Mouse (Mus musculus): Measurements from ENCODE around the gene Wwox.

Gene Wwox

DNA sequence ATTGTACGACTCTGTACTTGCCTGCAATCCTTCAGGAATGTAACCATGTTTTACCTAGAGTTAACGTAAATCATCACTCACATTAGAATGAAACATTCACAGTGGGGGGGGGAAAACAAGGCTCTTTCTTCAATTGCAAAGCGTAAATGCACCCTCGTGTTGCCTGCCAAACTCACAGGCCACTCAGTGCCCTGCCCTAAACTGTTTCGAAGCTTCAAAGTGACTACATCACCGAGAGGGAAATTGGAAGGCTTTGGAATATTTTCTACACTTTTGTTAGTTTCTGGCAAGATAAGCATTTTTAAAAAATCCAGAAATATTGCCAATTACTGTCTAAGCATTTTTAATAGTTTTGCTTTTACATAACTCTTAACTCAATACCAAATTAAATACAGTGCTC lies 231.3 kb downstream of the Wwox start:
- no peak for DNase-seq (ENCODE audit: low spot score)

DNA sequence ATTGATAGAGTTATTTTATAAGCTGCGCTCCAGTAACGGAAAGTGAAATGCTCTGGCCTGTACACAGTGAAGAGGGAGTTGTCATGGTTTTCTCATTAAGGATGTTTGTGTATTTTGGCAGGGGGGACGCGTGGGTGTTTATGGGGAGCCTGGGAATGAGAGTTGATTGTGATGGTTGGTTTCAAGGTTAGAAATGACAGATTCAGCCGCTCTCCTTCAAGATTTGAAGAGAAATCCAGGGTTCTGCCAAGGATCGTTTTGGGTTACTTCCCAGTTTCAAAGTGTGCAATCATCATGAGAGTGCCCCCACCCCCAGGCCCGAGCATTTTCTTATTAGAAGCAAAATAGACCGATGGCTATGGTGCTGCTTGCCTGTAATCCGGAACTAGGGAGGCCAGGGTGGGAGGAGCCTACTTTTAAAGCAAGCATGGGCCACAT lies 231.8 kb downstream of the Wwox start:
- no peak for DNase-seq (ENCODE audit: low spot score)

DNA sequence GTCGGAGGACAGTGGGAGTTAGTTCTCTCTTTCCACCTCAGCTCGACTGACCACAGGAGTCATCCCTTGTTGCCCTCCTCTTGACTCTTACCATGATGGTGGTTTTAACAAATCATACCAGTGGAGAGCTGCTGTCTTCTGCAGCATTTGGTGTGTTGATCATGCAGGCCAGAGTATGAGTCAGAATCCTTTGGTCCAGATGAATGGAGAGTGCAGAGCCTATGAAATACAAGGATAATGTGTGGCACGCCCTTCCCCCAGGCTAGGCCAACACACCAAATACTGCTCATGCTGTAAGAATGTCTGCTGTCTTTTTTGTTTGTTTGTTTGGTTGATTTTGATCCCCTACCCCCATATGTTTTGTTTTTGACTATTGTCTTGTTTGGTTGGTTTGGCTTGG lies 234.0 kb downstream of the Wwox start:
- no peak for DNase-seq (ENCODE audit: low spot score)

DNA sequence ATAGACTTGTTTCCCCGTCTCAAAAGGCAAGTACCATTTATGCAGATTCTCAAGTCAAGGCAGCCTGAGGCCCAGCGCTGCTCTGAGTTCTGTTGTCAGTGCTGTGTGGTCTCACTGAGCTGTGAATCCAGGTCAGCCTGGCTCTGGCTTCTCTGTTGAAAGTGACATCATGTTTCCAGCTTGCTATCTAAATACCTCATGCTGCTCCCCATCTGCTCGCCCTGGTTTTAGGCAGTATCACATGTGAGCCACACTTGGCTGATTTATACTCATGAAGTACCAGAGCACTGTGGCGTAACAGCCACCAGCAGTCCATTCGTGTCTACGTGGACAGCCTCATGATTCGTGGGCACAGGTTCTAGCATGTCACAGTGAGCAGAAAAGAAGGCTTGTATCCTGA lies 235.7 kb downstream of the Wwox start:
- DNase-seq (ENCODE audit: low spot score) = no peak

DNA sequence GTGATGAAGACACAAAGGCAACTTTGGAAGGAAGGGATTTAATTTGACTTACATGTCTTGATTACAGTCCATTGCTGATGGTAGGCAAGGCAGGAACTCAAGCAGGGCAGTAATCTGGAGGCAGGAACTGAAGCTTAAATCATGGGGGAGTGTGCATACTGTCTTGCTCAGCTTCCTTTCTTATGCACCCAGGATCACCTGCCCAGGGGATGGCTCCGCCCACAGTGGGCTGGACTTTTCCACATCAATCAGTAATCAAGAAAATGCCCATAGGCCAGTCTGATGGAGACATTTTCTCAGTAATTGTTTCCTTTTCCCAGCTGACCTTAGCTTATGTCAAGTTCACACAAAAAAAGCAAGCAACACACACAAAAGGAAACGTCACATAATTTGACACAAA lies 237.5 kb downstream of the Wwox start:
- DNase-seq (ENCODE audit: low spot score) = no peak

DNA sequence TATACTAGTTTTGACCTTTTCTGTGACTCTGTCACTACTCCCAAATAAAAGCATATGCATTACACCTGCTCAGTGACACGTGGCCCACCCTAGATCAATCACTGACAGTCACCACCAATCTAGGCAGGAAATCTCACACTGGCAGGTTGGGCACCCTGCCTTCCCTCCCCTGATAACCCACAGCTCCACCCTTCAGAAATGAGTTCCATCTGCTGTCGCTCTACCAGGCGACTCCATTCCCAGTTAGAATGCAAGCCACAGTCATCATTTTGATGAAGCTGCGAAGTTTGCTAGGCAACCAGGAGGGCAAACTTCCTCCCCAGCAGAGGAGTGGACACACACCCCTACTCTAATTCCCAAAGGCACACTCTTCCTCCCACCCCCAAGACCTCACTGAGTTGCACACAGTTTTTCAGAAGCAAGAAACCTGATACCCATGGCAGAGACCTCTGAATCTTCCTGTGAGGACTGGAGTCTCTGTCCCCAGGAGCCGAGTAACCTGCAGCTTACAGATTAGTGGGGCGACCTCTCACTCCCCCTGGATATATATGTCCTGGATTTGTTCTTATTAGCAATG lies 238.2 kb downstream of the Wwox start:
- no peak for DNase-seq (ENCODE audit: low spot score)

DNA sequence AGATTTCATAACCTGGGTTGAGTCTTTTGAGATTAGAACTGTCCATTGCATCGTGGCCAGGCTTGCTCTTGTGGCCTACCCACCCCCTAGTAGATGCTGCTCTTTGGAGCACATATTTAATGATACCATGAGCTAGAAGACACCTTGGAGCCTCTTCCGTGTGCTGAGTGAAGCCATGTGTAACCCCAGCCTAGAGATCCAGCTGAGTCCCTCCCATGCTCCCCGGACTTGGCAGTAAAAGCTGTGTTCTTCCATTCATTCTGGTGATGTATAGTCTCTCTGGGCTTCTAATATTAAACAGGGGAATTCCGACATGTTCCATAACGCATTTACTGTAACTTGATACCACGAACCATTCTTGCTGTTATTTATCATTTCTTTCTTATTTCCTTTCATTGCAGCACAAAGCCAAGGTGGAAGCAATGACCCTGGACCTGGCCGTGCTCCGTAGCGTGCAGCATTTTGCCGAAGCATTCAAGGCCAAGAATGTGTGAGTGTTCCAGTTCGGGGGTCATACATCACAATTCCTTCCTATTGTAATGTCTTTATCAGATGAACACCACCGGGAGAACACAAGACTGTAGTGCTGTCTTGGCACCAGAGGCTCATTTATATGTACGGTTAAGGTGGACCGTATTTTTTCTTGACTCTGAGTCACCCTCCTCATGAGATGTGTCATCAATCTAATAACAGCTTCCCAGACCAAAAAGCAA lies 240.1 kb downstream of the Wwox start:
- DNase-seq (ENCODE audit: low spot score) = no peak

DNA sequence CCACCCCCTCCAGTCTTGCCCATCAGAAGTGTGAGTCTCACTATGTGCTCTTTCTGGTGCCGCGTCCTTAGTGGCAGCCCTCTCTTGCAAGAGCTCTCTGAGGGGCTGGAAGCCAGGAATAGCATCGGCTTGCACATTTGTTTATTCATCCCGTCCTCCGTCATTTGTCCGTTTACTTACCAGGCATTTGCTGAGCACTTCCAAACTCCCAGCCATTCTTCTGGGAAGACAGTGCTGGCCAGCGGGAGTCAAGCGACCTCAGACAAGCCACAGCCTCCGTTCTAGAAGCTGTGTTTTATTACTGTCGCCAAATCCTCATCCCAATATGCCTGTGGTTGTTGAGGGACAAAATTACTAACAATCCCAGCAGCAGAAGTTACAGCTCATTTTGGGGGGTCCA lies 241.7 kb downstream of the Wwox start:
- no peak for DNase-seq (ENCODE audit: low spot score)

DNA sequence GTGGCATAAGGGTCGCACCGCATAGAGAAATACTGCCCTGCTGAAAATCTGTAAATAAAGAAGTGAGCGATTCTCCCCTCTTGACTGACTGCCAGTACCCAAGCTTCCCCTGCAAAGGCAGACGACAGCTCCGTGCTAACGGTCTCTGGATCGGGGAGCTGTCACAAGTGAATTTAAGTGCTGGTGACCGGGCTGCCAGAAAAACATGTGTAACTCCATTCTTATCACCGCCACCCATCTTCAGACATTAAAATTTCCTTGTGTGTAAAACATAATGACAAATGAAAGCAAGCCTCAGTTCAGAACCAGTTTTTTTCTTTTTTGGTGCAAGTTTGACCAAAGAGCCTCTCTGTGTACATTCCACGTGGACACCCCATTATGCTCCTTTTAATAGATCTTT lies 242.7 kb downstream of the Wwox start:
- no peak for DNase-seq (ENCODE audit: low spot score)

DNA sequence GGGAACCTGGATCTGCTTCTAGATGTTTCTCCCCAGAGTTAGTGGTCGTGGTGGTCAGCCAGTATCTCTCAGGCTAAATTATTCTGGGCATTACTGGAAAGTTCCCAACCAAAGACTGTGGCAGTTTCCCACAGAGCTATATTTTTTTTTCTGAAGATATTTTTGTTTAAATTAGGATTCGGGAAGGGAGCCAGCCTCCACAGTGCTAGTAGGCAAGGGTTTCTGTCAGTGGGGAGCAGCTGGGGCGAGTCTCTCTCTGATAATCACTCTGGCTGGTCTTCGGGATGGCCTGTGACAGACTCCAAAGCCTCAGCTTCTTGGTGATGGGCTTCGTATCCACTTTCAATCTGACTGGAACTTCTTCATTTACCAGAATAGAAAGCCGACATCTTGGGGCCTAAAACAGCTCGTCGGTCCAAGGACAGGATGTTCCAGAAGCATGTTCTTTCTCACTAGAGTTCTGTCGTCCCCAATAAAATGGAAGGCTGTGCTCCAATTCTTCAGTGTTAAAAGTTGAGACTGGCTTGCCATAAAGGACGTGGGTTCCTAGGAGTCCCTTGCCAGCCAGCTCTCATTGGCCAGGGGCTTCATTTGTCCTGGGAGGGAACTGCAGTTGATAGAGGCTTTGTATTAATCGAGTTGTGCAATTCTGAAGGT lies 244.7 kb downstream of the Wwox start:
- no peak for DNase-seq (ENCODE audit: low spot score)

DNA sequence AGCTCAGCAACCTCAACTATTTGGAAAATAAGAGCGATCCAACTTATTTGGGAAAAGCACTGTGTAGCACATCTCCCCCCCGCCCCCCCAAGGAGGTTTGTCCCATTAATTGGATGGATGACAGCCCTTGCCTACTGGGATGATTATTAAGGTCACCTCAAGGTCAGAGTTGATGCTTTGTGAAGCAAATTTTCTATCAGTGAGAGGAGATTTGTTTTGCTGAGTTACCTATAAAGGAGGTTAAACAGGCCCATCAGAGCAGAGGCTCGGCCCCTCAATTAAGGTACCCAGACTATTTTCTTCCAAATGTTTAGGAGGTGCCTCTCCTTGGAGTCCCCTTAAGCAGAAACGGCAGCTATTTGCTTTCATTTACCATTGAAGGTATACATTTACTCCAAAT lies 247.0 kb downstream of the Wwox start:
- no peak for DNase-seq (ENCODE audit: low spot score)

DNA sequence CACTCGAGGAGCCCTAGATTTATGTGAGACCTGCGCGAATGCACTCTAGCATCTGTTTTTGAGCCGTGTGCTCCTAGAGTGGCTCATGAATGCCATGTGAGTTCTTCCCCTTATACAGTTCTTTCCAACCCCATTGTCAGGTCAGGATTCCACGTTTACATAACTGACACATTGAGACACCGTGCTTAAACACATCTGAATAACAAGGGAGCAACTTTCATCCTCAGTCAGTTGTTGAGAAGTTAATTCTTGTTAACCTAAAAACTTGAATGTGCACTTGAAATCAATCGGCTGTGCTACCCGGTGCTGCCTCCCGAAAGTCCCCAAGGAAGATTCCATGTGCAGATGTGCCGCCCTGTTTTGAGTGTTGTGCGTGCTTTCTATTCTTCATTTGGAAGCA lies 249.3 kb downstream of the Wwox start:
- no peak for DNase-seq (ENCODE audit: low spot score)

DNA sequence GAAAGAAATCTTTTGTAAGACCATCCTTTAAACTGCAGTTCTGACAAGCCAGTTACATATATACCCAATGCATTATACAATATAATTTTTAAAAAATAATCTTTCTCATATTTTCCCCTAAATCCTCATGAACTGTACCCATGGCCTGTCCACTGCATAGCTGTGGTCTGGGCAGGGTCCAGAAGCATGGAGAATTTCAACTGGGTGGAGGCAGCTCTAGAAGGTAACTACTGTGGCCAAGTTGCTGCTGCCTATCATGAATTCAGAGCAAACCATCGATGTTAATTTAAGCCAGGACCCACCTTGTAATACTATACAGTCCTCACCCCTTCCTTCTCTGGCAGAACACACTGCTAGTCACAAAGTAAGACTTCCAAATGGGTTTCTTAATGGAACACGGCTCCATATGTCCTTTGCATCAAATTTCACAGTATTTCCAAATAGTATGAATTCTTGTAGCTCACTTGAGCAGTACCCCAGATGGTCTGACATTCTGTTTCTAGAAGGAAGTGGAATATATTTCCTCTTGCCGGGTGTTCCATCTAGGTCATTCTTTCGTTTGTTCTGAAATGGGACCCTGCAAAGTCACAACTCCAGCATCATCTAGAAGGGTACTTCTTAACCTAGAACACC lies 255.2 kb downstream of the Wwox start:
- DNase-seq (ENCODE audit: low spot score) = no peak

DNA sequence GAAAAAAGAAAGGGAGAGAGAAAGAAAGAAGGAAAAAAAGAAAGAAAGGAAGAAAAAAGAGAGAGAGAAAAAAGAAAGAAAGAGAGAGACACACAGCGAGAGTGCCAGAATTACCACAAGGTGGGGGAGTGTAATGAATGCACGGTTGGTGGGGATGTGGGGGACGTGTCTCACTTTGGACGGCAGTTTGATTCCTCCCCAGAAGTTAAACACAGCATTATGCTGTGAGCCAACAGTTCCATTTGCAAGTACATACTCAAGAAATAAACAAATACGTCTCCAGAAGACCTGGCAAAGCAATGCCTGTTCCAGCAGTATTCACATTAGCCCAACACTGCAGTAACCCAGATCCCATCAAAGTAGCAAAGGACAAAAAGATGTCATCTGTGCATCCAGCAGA lies 264.1 kb downstream of the Wwox start:
- DNase-seq (ENCODE audit: low spot score) = no peak

DNA sequence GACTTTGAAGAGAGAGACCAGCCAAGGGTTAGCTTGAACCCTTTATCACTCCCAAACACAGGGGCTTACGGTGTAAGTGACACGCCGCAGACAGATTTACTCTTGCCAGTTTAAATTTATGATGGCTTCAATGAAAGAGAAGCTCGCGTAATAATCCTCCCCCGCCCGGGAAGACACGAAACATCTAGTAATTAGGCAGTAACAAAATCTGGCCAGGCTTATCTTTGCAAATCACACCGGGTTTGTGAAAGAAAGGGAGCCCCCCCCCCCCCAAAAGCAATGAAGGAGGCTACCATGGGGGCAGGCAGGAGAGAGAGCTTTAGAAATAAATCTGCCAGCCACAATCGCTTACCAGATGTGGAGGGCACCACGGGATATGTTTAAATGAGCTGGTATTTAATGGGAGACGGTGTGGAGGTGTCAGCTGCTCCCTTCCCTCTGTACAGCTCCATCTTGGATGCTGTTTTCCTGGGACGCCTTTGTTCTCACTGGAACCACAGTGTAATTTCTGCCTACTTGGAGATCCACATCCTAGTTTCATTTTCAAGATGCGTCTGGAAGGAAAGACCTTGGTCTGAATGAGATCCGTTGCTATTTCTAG lies 268.2 kb downstream of the Wwox start:
- no peak for DNase-seq (ENCODE audit: low spot score)

DNA sequence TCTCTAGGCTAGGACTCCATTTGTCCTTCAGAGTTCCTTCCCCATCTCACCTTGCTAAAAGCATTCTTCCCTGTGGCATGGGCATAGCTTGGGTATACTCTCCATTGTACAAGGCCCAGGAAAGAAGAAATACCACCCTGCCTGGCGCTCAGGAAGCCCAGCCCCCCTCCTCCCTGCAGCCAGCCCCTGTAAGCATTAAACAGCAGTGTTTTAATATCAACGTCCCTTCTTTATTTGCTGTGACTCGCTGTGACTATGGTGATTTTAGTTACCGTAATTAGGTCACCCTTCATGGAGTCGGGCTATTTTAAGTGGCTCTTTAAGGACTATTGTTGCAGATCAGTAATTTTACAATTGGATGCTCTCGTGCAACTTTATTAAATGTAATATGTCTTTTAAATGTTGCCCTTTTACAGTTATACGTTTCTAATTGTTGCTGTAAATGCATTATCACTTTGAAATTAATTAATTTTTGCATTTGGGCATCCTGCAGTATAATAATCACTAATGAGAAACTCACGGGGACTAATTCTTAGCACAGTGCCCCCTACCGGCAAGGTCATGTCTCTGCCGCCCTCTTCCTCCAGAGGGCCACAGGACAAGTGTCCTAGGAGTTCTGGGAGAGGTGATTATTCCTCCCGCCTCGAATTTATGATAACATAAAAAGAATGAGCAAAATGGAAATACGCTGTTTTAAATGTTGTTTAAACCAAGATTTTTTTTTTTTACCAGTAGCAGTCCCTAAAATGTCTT lies 276.0 kb downstream of the Wwox start:
- DNase-seq (ENCODE audit: low spot score) = no peak

DNA sequence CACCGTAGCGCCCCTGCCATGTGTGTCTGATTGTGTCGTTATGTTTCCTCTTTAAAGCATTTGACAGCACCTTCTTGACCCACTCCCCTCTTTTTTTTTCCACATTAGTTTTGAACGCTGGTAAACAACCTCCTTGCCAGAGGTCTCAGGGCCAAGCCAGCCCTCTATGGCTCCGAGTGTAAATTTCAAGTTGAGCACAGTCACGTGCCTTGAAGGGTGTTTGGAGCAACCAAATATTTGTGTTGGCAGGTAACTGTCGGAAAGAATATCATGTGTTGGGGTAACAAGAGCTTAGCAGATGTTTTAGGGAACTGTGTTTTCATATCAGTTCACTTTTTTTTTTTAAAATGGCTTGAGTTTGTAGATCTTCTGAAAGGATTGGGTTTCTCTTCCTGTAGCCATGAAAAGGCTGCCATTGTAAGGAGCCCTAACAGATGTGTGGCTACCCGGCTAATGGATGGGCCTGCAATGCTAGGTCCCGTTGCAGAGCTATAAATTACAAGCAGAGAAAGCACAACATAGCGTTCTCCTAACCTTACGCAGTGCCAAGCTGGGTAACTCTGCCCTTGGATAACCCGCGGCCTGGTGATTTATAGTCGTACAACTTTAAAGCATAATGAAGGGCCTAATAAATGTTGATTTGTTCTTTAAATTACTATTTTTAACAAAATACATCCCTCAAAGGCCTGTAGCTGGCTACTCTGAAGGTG lies 277.2 kb downstream of the Wwox start:
- DNase-seq (ENCODE audit: low spot score) = no peak

DNA sequence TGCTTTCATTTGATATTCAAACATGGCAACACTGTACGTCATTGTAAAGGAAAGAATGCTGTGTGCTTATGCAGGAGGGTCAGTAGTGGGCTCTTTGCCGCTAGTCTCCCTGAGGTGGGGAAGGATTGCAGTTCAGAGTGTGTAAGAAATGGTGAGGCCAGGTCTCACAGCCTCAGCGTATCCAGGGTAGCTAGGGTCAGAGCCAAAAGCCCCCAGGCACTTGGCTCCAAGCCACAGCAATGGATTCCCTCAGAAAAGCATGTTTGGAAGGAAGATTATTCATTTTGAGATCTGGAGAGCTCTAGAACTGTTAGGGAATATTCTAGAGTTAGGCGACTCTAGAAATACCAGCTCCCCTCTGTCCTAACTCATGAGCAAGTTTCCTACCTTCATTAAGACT lies 279.4 kb downstream of the Wwox start:
- DNase-seq (ENCODE audit: low spot score) = no peak

DNA sequence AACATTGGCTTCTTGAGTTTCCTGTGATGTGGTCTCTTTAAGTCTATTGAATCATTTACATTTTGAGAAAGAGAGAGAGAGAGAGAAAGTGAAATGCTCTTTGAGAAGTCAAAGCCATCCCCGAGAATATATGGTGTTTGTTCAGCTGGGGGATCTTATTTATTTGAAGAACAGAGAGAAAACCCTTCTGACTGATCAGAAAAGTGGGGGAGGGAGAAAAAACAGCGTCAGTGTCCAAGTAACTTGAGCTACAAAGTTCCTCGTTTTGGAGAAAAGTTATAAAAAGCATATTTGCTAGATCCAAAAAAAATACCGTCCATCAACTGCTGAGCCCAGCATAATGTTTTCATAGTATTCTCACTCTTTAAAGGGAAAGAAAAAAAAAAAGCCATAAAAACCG lies 283.2 kb downstream of the Wwox start:
- DNase-seq (ENCODE audit: low spot score) = no peak

DNA sequence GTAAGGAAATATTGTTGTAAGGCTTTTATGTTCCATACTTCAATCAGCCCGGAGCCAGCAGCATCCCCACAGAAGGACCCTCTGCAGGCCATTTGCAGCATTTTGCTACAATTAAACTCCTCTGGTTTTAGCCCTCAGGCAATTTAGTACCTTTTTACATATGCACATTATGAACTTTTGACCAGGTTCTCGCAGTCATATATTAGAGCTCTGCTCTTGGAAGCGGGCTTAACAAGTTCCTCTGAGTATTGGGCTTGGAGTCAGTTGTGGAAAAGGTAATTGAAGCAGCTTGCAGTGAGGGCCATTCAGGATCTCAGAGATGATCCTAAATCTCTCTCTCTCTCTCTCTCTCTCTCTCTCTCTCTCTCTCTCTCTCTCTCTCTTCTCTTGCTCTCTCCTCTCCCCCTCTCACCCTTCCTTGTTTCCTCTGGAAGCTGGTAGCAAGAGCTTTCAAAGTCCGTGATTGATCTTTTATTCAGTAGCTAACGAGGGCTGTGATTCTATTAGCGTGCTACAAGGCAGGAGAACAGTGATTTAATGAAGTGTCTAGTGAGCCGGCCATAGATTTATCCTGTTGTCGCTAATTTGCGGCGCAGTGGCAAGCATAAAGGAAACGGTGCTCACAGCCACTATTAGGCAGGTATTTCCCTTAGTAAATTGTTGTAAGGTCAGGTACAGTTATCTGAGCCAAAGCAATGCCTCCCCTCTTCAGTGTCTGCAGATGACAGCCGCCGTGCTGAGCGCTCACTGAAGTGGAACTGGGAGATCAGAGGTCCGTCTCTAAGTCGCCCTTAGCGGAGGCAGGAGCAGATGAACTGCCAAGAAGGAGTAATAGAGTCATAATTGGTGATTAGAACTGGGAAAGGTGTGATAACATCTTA lies 292.0 kb downstream of the Wwox start:
- no peak for DNase-seq (ENCODE audit: low spot score)

All from c-Kit-positive CD71-positive TER-119-positive erythroid progenitor cells, embryonic 14.5 days (primary cell).